Comparison of ENCODE assay signal across 9 mouse cellular contexts in genomic region chr9:72881026-72881768, GRCm38 (mm10). TPM values are rescaled to one million over a fixed set of nuclear protein-coding genes. Genes with fewer than 3 reads are reported as not detected.
A peak's percentile ranks its signal among the peaks of the same experiment; 100 is the strongest.
DNase-seq lines count a peak whose midpoint lies in the region; ATAC-seq and TF ChIP-seq lines count a peak whose summit lies in the region.
"Had no signal": no experiment of that assay in that cellular context is flagged by ENCODE, and none has a peak within 500 bp of the region (broad histone marks: within the 10 kb centered on the region; RNA-seq: fewer than 3 reads in every experiment).

No protein-coding gene starts in this region.

- H3K27me3 ChIP-seq in Patski: no peaks in the 10 kb centered on the region
- H3K27me3 ChIP-seq in hindbrain, embryonic 14.5 days (ENCODE audit: control insufficient read depth, insufficient read depth, low read length): no peaks in the 10 kb centered on the region
- H3K27me3 ChIP-seq in liver, embryonic 15.5 days: no peaks in the 10 kb centered on the region
- H3K27me3 ChIP-seq: embryonic facial prominence, embryonic 12.5 days had no signal

- CTCF ChIA-PET in Patski (lab: Charles Lee): interaction anchor here (1.0 to 2.0 kb wide), 2 partner anchors 7 to 115 kb away, joined by 3 to 5 read pairs; no protein-coding TSS in a partner anchor

- H3K4me3 ChIP-seq in hindbrain, embryonic 14.5 days (replicated peaks; ENCODE audit: low read length): no peak overlapping the region
- no peak overlapping the region for H3K4me3 ChIP-seq in liver, embryonic 15.5 days (replicated peaks)
- H3K4me3 ChIP-seq: embryonic facial prominence, embryonic 12.5 days had no signal

- no peak for TF ChIP-seq CTCF in Patski (IDR thresholded peaks at IDR 0.05)

- 0 out of 2 replicates have a peak overlapping the region, but pooled peaks have one; percentile 7 for H3K27ac ChIP-seq in hindbrain, embryonic 14.5 days
- 0 out of 2 replicates have a peak overlapping the region, but pooled peaks have one; percentile 3 for H3K27ac ChIP-seq in liver, embryonic 15.5 days (replicated peaks)

- WGBS in hindbrain, embryonic 14.5 days: 11% methylated on average over 15 of the region's 15 CpGs
- WGBS in liver, embryonic 15.5 days (ENCODE audit: insufficient replicate concordance): 12% methylated on average over 15 of the region's 15 CpGs

- 0 out of 2 replicates have a peak overlapping the region, but pooled peaks have one; percentile 3 for H3K9ac ChIP-seq in hindbrain, embryonic 14.5 days
- no peak overlapping the region for H3K9ac ChIP-seq in liver, embryonic 15.5 days
- H3K9ac ChIP-seq: embryonic facial prominence, embryonic 12.5 days had no signal

- H3K36me3 ChIP-seq in hindbrain, embryonic 14.5 days (replicated peaks; ENCODE audit: control insufficient read depth, insufficient read depth): no peaks in the 10 kb centered on the region
- H3K36me3 ChIP-seq in liver, embryonic 15.5 days (replicated peaks): no peaks in the 10 kb centered on the region
- H3K36me3 ChIP-seq: embryonic facial prominence, embryonic 12.5 days had no signal

- DNase-seq in cerebellum, adult 11 months: peak; percentile 5
- no peak for DNase-seq in cerebellum, postnatal 4 days (ENCODE audit: low spot score in 2 of 2)
- DNase-seq in Patski (ENCODE audit: low read depth, low spot score): peak; percentile 22
- DNase-seq in fibroblast of lung, adult 2 months (ENCODE audit: low read depth): peak; percentile 68
- DNase-seq in hindbrain, embryonic 14.5 days (ENCODE audit: low spot score): peak; percentile 57
- DNase-seq in skeletal muscle tissue, adult 2 months (ENCODE audit: low read depth, low spot score): peak; percentile 38
- DNase-seq in frontal cortex, postnatal 10 days (ENCODE audit: low spot score in 2 of 2): no peak

- no peak overlapping the region for H3K4me2 ChIP-seq in hindbrain, embryonic 14.5 days (replicated peaks)
- no peak overlapping the region for H3K4me2 ChIP-seq in liver, embryonic 15.5 days
- H3K4me2 ChIP-seq: embryonic facial prominence, embryonic 12.5 days had no signal

- no peak for ATAC-seq in Patski
- ATAC-seq in hindbrain, embryonic 14.5 days (ENCODE audit: low FRiP score): no peak
- ATAC-seq in liver, embryonic 15.5 days (ENCODE audit: insufficient read depth): peak; percentile 22; the same call in 1 of the 2 replicates

- POLR2A ChIA-PET in Patski (lab: Charles Lee): no interaction called here

- in situ Hi-C loops in Patski (cut with MboI; ENCODE audit: low pct_unique_long_range_greater_than_20kb): loop anchor here (5.0 kb wide), 1 partner anchor 114 kb away; no protein-coding TSS in a partner anchor

- H3K4me1 ChIP-seq in hindbrain, embryonic 14.5 days (replicated peaks; ENCODE audit: control insufficient read depth, insufficient read depth, low read length): peaks cover 17% of the 10 kb centered on the region
- H3K4me1 ChIP-seq in liver, embryonic 15.5 days (replicated peaks): 0 out of 2 replicates have a peak, but pooled peaks cover 8% of the 10 kb centered on the region

- H3K9me3 ChIP-seq in hindbrain, embryonic 14.5 days (ENCODE audit: control insufficient read depth, low read length): no peaks in the 10 kb centered on the region
- H3K9me3 ChIP-seq in liver, embryonic 15.5 days (replicated peaks): no peaks in the 10 kb centered on the region
- H3K9me3 ChIP-seq: embryonic facial prominence, embryonic 12.5 days had no signal

RNA-seq across cellular contexts. Expression of gene Pygo1, which starts 44.2 kb away (rescaled TPM):
- 8.4 TPM for polyA plus RNA-seq in Patski (2021)
- polyA plus RNA-seq in hindbrain, embryonic 14.5 days (2014; fragmentation: Nextera tagmentation; extraction: Ambion mirVana): 18.1 and 18.3 TPM in 2 replicates
- polyA plus RNA-seq in liver, embryonic 15.5 days (2015; fragmentation: Nextera tagmentation; extraction: Ambion mirVana): 0.10 and 0.12 TPM in 2 replicates

Comparison
In these comparisons a context has a peak if more than half of its experiments do, and no peak if none do; other contexts are left out.
1. DNase-seq: peak in cerebellum, adult 11 months (single experiment), Patski (single experiment), fibroblast of lung, adult 2 months (single experiment), hindbrain, embryonic 14.5 days (single experiment) and skeletal muscle tissue, adult 2 months (single experiment); none in cerebellum, postnatal 4 days (0 of 2) and frontal cortex, postnatal 10 days (0 of 2).